Mouse (Mus musculus) fat pad, adult 2 months (tissue): ENCODE data around the gene Usp53.
"Not testable (repeated sequence)": the region's sequence is repeated elsewhere in the genome, so short reads cannot be mapped to it uniquely, and the experiment has no call there.

Experiments used
- DNase-seq: peaks from one replicate; pipeline ENCODE4 v3.0.0-alpha.2; 2011; ENCODE audit warnings: low read depth, low spot score; ENCODE audit errors: extremely low read depth

The Usp53 gene

GRCm38 (mm10) chr3:122950129-122950528 lies 34.2 kb downstream of the Usp53 start:
- DNase-seq = no peak

DNA sequence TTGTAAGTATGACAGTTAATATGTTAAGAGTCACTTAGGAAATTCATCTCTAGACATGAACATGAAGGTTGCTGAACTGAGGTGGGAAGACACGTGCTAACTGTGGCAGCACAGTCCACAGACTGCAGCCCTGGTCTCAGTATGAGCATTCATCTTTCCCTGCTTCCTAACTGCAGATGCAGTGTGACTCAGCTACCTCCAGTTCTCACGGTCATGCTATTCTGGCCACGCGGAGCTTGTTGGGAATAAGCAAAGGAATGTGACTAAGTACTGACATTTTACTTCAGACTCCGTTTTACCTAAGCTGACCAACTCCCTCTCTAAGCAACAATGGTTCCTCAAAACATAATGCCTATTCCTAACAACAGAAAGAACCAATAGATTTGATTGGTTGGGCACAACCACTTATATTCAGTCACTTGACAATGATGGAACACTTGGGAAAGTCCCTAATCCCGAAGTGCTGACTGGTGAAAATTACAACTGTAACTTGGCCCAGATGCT lies 40.9 kb downstream of the Usp53 start:
- DNase-seq = no peak

GRCm38 (mm10) chr3:122939215-122939614 lies 45.1 kb downstream of the Usp53 start:
- no peak for DNase-seq

DNA sequence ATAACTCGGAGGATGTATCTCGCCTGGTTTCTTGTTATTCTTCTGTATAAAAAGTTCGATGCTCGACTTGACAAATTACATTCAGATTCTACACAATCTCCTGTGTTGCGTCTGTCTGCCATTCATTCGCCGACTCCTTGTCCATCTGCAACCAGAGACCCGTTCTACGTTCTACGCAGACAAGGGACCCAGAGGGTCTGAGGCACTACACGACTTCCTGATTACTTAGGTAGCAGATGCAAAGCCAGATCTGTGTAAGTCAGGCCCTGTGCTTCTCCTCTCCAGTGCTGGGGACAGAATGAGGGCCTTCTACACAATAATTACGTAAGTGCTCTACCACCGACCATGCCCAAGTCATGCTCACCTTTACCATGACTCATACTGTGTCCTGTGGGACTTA lies 47.1 kb downstream of the Usp53 start:
- DNase-seq = not testable (repeated sequence)

GRCm38 (mm10) chr3:122932466-122932865 lies 51.8 kb downstream of the Usp53 start:
- DNase-seq = no peak

DNA sequence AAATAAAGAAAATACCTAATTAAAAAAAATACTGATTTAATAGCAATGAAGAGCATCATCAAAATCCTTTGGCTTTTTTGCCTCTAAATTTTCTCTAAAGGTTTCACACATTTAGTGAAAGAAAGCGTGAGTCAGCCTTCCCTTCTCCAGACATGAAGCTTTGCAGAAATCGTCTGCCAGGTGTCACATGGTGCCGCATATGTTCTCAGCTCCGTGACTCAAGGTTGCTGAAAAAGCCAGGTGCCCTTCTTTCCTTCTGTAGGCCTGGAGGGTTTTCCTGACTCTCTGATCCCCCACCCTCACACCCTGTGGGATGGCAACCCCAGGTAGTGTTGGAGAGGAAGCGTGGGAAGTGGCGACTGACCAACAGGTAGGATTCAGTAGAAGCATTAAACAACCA lies 54.6 kb downstream of the Usp53 start:
- no peak for DNase-seq

DNA sequence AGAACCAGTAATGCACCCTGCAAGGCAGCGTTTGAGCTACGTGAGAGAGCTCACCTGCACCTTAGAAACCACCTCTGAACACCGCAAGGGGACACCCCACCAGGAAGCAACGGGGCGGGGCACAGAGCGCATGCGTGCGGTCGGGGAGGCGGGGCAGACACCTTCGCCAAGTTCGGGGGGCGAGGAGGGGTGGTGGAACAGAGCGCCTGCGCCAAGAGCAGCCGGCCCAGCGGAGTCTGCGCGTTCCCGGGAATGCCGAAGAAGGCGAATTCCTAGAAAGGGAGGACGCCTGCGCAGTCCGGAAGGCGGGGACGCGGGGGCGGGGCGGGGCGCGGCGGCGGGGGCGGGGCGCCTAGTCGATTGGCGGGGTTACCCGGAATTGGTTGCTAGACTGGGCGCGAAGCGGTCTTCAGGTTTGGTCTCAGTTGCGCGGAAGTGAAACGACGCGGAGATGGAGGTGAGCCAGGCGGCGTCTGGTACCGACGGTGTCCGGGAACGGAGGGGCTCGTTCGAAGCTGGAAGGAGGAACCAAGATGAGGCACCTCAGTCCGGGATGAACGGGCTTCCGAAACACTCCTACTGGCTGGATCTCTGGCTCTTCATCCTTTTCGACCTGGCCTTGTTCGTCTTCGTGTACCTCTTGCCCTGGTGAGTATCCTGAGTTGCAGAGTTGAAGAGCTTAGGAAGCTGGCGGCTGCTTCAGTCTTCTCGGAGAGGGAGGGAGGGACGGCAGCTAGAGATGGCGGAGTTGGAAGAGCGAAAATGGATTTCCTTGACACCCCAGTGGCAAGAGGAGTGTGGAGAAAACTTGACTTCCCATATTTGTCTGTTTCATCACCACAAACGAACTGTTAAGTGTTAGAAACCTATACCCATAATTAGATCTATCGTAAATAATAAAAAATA lies 60.0 kb downstream of the Usp53 start, which contains the start of gene 1810037I17Rik:
TSS of gene 1810037I17Rik (plus strand) at position 195 of the 906 bp plus-strand sequence.
- DNase-seq = peak; percentile 54

GRCm38 (mm10) chr3:122923147-122923546 lies 61.2 kb downstream of the Usp53 start:
- DNase-seq = no peak

- DNase-seq = peak; percentile 75
These were observed 62.4 kb downstream of the Usp53 start for GRCm38 (mm10) chr3:122921676-122922527.

- DNase-seq = no peak
These were observed 63.5 kb downstream of the Usp53 start for GRCm38 (mm10) chr3:122920572-122921435.

- no peak for DNase-seq
These were observed 65.0 kb downstream of the Usp53 start, which contains the start of gene Gm10959 for GRCm38 (mm10) chr3:122919260-122919659. TSS of gene Gm10959 (minus strand) at chr3:122919360.

DNA sequence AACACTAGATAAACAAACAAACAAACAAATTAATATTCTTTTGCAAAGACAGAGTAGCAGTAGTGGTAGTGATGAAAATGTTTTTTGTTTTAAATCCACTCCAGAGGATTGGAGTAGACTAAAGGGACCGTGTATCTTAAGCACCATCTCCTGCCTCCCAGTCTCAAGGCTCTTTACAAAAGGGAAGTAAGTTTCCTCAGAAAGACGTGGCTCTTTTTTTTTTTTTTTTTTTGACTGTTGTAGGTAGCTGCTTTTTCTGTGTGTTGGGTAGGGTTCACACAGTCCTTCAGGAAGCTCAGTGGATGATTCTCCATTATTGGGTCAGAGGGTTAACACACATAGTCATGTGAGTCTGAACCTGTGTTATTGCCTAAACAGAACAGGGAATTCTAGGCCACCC lies 65.6 kb downstream of the Usp53 start:
- DNase-seq = no peak

DNA sequence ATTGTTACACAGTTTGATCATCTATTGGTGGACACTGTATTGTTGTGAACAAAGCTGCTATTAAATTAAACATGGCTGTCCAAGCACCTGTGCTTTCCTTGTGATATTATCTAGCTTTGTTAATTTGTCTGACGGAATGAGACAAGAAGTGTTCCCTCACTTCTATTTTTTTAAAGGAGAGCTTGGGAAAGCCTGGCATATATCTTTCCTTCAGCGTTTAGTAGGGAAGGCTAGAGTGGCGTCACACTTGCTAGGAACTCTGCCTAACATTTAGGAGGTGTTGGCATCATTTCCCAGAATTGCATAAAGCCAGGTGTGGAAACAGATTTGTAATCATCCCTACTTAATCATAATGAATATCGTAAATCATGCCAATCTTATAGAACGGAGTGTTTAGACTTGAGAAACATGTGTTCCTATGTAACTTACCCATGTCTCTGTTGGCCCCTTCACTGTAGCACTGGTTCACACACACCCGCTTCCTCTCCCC lies 68.1 kb downstream of the Usp53 start:
- peak; percentile 93 for DNase-seq

DNA sequence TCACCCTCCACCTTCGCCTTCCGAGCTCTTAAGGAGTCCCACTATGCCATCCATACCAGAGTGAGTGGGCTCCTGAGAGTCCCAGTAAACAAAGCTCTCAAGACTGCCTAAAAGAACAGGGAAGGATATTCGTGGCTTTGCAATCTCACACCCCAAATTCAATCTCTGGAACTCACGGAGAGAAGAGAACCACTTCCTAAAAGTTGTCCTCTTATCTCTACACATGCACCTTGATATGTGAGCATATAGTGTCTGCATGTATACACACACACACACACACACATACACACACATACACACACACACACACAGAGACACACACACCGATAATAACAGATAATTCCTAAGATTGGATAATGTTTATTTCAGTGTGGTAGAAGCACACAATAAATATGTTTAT lies 68.8 kb downstream of the Usp53 start:
- DNase-seq = no peak

GRCm38 (mm10) chr3:122907841-122908240 lies 76.5 kb downstream of the Usp53 start:
- DNase-seq = no peak

- no peak for DNase-seq
These were observed 80.4 kb downstream of the Usp53 start for GRCm38 (mm10) chr3:122903746-122904433.

GRCm38 (mm10) chr3:122898254-122898653 lies 86.1 kb downstream of the Usp53 start:
- no peak for DNase-seq

- no peak for DNase-seq
These were observed 89.0 kb downstream of the Usp53 start for GRCm38 (mm10) chr3:122895189-122895731.

GRCm38 (mm10) chr3:122894772-122895171 lies 89.5 kb downstream of the Usp53 start, which contains the start of gene Fabp2:
TSS of gene Fabp2 (plus strand) at chr3:122895072.
- no peak for DNase-seq
